Mouse (Mus musculus) ES-Bruce4 (cell line): ENCODE measurements around the gene Bicdl1.

Experiments
- CTCF ChIP-seq: IDR thresholded peaks from one replicate; pipeline ENCODE4 v1.8.1; 2011; ENCODE audit warnings: low read depth, low read length
- POLR2A ChIP-seq: IDR thresholded peaks from one replicate; pipeline ENCODE4 v1.8.1; 2011; ENCODE audit warnings: low read length; ENCODE audit not compliant: insufficient read depth

DNA sequence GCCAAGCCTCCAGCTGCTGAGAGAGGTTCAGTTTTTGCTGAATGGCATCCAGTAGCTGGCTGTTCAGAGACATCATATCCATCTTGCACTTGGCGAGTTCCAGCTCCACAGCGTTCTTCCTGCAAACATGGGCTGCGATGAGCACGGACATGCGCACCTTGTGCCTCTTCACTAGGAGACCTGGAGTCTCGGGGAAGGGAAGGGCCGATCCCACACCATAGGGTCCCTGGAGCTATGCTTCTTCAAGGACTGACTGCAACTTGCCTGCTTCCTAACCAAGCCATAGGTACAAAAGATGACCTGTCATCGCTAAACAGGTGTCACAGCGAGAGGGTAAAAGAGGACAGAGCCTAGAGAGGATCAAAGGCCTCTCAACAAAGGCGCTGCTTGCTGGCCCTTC, 79.6 kb downstream of the Bicdl1 start:
- TF ChIP-seq POLR2A (no peak), CTCF (no peak)
